Mouse (Mus musculus): ENCODE measurements around the gene Pacs2. TPM values are rescaled to one million over a fixed set of nuclear protein-coding genes. Genes with fewer than 3 reads are reported as not detected.

The Pacs2 gene
- polyA plus RNA-seq, 1 experiment from 2014 or later: 14.3 TPM

DNA sequence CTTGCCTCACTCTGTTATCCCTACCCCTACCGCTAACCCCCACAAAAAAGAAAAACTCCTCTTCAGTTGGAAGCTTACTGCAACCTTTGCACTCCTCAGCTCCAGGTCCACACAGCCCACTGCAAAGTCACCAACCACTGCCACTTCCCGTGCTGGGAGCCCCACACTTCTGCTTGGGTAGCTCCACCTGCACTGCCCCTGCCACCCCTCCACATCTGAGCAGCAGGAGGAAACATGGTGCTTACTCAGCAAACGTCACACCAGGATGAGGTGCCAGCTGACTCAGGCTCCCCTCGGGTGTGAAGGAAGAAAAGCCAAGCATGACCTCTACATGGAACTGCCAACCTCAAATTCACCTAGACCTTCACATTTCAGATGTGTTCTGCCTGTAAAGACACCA, 20.2 kb upstream of the Pacs2 start:
- no peak overlapping the region for H3K27ac ChIP-seq (replicated peaks)
- 88% methylated on average over 4 of the region's 4 CpGs for WGBS
- DNase-seq (ENCODE audit: low spot score): no peak
- H3K9me3 ChIP-seq: no peaks in the 10 kb centered on the region
- peaks cover 15% of the 10 kb centered on the region for H3K4me1 ChIP-seq
- H3K27me3 ChIP-seq (replicated peaks; ENCODE audit: low read depth, poor library complexity, severe bottlenecking): no peaks in the 10 kb centered on the region
- H3K4me3 ChIP-seq: no peak overlapping the region
- peaks cover 80% of the 10 kb centered on the region for H3K36me3 ChIP-seq (replicated peaks)

GRCm38 (mm10) chr12:112999569-113000293, 14.6 kb upstream of the Pacs2 start:
- Histone ChIP-seq H3K27me3 (replicated peaks; ENCODE audit: low read depth, poor library complexity, severe bottlenecking) (no peaks in the 10 kb centered on the region), H3K4me1 (peaks cover 36% of the 10 kb centered on the region), H3K9me3 (no peaks in the 10 kb centered on the region), H3K4me3 (peak overlapping the region; percentile 88), H3K27ac (replicated peaks) (peak overlapping the region; percentile 96), H3K36me3 (replicated peaks) (peaks cover 33% of the 10 kb centered on the region)
- 2% methylated on average over 56 of the region's 56 CpGs for WGBS
- DNase-seq (ENCODE audit: low spot score): no peak

DNA sequence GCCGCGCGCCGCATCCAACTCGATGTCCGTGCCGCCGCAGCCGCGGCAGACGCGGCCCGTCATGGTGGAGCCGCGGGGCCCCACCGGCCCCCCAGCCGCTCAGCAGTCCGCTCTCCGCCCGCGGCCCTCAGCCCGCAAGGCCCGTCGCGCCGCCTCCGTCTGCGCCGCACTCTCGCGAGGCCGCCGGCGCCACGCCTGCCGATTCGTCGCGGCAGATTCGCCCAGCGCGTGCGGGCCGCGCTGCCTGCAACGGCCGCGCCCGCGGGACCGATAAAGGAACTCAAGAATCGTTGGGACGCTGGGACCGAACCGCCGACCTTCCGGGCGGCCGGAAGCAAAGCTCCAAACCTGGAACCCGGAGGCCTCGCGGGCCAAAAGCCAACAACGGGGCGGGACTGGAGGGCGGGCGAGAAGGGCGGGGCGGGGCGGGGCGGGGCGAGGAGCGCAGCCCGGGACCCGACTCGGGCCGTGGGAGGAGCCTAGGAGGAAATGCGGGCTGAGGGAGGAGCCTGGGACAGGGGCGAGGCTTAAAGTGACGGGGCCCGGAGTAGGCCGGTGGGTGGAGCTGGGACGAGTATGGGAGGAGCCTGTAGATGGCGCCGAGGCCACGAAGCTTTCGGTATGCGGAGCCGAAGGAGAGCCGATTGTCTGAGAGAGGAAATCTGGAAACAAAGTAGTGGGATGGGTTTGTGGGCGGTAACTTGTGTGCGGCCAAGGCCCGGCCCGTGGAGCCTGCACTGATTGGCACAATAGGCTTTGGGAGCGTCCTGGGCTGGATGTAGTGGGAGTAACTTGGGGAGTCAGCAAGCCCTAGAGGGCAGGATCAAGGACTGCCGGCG, 13.8 kb upstream of the Pacs2 start, which contains the start of gene Brf1:
Gene Brf1, minus strand, starts transcription at position 411 of the 839 bp plus-strand sequence.
- peak; percentile 99 for DNase-seq (ENCODE audit: low spot score)
- Histone ChIP-seq H3K4me3 (peak within 1 kb of the TSS; percentile 88), H3K9me3 (no peaks in the 10 kb centered on the region), H3K27ac (replicated peaks) (peak within 1 kb of the TSS; percentile 96), H3K27me3 (replicated peaks; ENCODE audit: low read depth, poor library complexity, severe bottlenecking) (no peaks in the 10 kb centered on the region), H3K36me3 (replicated peaks) (peaks cover 26% of the 10 kb centered on the region), H3K4me1 (peaks cover 36% of the 10 kb centered on the region)
- WGBS: under 1% methylated on average over 96 of the region's 96 CpGs

- Histone ChIP-seq H3K27ac (replicated peaks) (peak overlapping the region; percentile 96), H3K9me3 (no peaks in the 10 kb centered on the region), H3K4me3 (peak overlapping the region; percentile 88), H3K36me3 (replicated peaks) (peaks cover 20% of the 10 kb centered on the region), H3K27me3 (replicated peaks; ENCODE audit: low read depth, poor library complexity, severe bottlenecking) (no peaks in the 10 kb centered on the region), H3K4me1 (peaks cover 36% of the 10 kb centered on the region)
- DNase-seq (ENCODE audit: low spot score): no peak
- whole genome bisulfite sequencing: 6% methylated on average over 5 of the region's 5 CpGs
These were observed 13.2 kb upstream of the Pacs2 start for GRCm38 (mm10) chr12:113001133-113001474.

DNA sequence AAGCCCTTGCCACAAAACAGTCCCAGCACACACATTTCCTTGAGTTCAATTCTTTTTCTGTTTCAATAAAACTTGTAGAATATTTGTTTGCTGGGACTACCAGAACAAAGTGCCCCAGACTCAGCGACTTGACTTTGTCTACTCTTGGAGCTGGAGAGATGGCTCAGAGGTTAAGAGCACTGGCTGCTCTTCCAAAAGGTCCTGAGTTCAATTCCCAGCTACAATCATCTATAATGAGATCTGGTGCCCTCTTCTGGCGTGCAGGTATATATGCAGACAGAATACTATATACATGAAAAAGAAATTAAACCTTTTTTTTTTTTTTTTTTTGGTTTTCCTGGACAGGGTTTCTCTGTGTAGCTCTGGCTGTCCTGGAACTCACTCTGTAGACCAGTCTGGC, 11.6 kb upstream of the Pacs2 start:
- 43% methylated on average over 2 of the region's 2 CpGs for whole genome bisulfite sequencing
- peaks cover 33% of the 10 kb centered on the region for H3K4me1 ChIP-seq

DNA sequence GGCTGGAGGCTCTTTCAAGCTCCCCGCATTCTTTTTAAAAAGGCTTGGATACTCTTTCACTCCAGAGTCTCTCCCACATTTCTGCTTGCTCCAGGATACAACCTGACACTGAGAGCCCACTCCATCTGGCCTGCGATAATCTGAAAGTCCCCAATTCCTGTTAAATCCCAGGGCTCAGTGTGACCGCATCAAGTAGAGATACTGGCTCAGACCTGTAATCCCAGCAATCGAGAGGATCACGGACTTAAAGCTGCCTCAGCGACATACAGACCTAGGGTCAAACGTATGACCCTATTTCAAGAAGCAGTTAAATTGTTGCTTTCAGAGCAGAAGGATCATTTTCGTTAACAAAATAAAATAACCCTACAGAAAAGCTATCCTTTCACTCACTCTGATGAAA, 10.3 kb upstream of the Pacs2 start:
- Histone ChIP-seq H3K27me3 (replicated peaks; ENCODE audit: low read depth, poor library complexity, severe bottlenecking) (no peaks in the 10 kb centered on the region), H3K36me3 (replicated peaks) (no peaks in the 10 kb centered on the region), H3K4me1 (peaks cover 23% of the 10 kb centered on the region), H3K27ac (replicated peaks) (no peak overlapping the region), H3K4me3 (no peak overlapping the region), H3K9me3 (no peaks in the 10 kb centered on the region)
- WGBS: 71% methylated on average over 8 of the region's 8 CpGs
- no peak for DNase-seq (ENCODE audit: low spot score)

More for the DNA sequence above, 11.6 kb upstream of the Pacs2 start:
- Histone ChIP-seq H3K36me3 (replicated peaks) (0 out of 2 replicates have a peak, but pooled peaks cover 5% of the 10 kb centered on the region), H3K27me3 (replicated peaks; ENCODE audit: low read depth, poor library complexity, severe bottlenecking) (no peaks in the 10 kb centered on the region), H3K4me3 (no peak overlapping the region), H3K27ac (replicated peaks) (no peak overlapping the region), H3K9me3 (no peaks in the 10 kb centered on the region)
- DNase-seq (ENCODE audit: low spot score): no peak

- no peaks in the 10 kb centered on the region for H3K9me3 ChIP-seq
- no peak overlapping the region for H3K27ac ChIP-seq (replicated peaks)
- peaks cover 14% of the 10 kb centered on the region for H3K4me1 ChIP-seq
- no peak for DNase-seq (ENCODE audit: low spot score)
- no peaks in the 10 kb centered on the region for H3K36me3 ChIP-seq (replicated peaks)
- H3K27me3 ChIP-seq (replicated peaks; ENCODE audit: low read depth, poor library complexity, severe bottlenecking): no peaks in the 10 kb centered on the region
- WGBS: 28% methylated on average over 4 of the region's 4 CpGs
- H3K4me3 ChIP-seq: no peak overlapping the region
These were observed 9.3 kb upstream of the Pacs2 start for GRCm38 (mm10) chr12:113004993-113005392.

GRCm38 (mm10) chr12:113011702-113012360, 2.5 kb upstream of the Pacs2 start:
- H3K27ac ChIP-seq (replicated peaks): no peak overlapping the region
- WGBS: 88% methylated on average over 6 of the region's 6 CpGs
- DNase-seq (ENCODE audit: low spot score): no peak
- H3K36me3 ChIP-seq (replicated peaks): no peaks in the 10 kb centered on the region
- H3K4me1 ChIP-seq: peaks cover 46% of the 10 kb centered on the region
- H3K9me3 ChIP-seq: no peaks in the 10 kb centered on the region
- H3K27me3 ChIP-seq (replicated peaks; ENCODE audit: low read depth, poor library complexity, severe bottlenecking): no peaks in the 10 kb centered on the region
- H3K4me3 ChIP-seq: no peak overlapping the region

- H3K4me3 ChIP-seq: no peak overlapping the region
- no peaks in the 10 kb centered on the region for H3K27me3 ChIP-seq (replicated peaks; ENCODE audit: low read depth, poor library complexity, severe bottlenecking)
- peak overlapping the region; percentile 95 for H3K27ac ChIP-seq (replicated peaks)
- H3K36me3 ChIP-seq (replicated peaks): no peaks in the 10 kb centered on the region
- H3K4me1 ChIP-seq: peaks cover 51% of the 10 kb centered on the region
- no peaks in the 10 kb centered on the region for H3K9me3 ChIP-seq
- DNase-seq (ENCODE audit: low spot score): no peak
- 91% methylated on average over 5 of the region's 5 CpGs for WGBS
These were observed 1.9 kb upstream of the Pacs2 start for GRCm38 (mm10) chr12:113012443-113012842.

- H3K27me3 ChIP-seq (replicated peaks; ENCODE audit: low read depth, poor library complexity, severe bottlenecking): no peaks in the 10 kb centered on the region
- H3K4me3 ChIP-seq: peak overlapping the region; percentile 95
- H3K36me3 ChIP-seq (replicated peaks): no peaks in the 10 kb centered on the region
- no peaks in the 10 kb centered on the region for H3K9me3 ChIP-seq
- 43% methylated on average over 3 of the region's 3 CpGs for WGBS
- peaks cover 53% of the 10 kb centered on the region for H3K4me1 ChIP-seq
- peak; percentile 50 for DNase-seq (ENCODE audit: low spot score)
- peak overlapping the region; percentile 95 for H3K27ac ChIP-seq (replicated peaks)
These were observed 1.3 kb upstream of the Pacs2 start for GRCm38 (mm10) chr12:113013021-113013491.

DNA sequence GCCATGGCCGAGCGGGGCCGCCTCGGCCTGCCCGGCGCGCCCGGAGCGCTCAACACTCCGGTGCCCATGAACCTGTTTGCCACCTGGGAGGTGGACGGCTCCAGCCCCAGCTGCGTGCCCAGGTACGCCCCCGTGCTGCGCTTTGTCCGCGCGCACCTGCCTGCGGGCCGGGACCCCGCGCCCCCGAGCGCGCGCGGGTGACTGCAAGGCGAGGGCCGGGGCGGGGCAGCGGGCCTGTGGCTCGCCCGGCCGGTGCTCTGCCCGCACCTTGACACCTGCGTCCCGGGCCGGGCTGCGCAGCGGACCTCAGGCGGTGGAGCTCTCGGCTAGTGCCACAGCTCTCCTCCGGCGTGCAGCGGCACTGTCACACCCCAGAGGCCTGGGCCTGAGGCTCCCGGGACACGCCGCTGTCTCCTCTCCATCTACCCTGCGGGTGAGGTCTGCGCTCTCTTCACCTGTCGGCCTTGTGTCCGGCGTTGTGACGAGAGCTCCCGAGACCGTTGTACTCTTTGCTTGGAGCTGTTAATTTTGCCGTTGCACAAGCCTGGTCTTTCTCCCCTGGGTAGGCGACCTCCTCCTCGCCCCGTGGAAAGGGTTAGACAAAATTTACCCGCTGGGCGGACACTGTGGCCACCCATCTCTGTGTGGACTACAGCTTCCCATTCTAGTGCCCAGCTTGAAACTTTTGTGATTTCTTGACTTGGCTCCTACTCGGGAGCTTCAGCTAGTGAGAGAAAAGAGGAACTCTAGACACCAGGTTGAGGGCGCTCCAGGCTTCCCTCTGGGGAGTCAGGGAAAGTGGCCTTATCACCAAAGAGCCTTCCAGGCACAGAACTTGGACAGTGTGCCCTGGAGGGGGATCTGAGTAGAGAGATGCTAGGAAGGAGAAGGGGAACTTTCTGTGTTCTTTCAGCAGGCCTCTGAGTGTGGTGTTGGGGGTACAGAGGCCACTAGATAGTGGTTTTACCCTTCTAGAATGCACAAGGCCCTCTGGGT, 551 bp downstream of the Pacs2 start:
- peaks cover 53% of the 10 kb centered on the region for H3K4me1 ChIP-seq
- H3K9me3 ChIP-seq: no peaks in the 10 kb centered on the region
- H3K4me3 ChIP-seq: peak overlapping the region; percentile 95
- DNase-seq (ENCODE audit: low spot score): peak; percentile 69
- H3K36me3 ChIP-seq (replicated peaks): no peaks in the 10 kb centered on the region
- peak overlapping the region; percentile 91 for H3K27ac ChIP-seq (replicated peaks)
- 2% methylated on average over 64 of the region's 64 CpGs for WGBS
- H3K27me3 ChIP-seq (replicated peaks; ENCODE audit: low read depth, poor library complexity, severe bottlenecking): no peaks in the 10 kb centered on the region
